Mouse (Mus musculus): ENCODE results near the gene Rbm20. TPM values are rescaled to one million over a fixed set of nuclear protein-coding genes. Genes with fewer than 3 reads are reported as not detected.

The Rbm20 gene
- total and polyA plus RNA-seq, 2 experiments from 2014 or later, result 0.86 to 1.9 TPM

GRCm38 (mm10) chr19:53751420-53752185 is 74.5 kb downstream of the Rbm20 start:
- DNase-seq (ENCODE audit: low spot score) (no peak), ATAC-seq (no peak)
- Histone ChIP-seq H3K27me3 (ENCODE audit: insufficient read depth, low read length) (no peaks in the 10 kb centered on the region), H3K9me3 (ENCODE audit: low read length) (no peaks in the 10 kb centered on the region), H3K9ac (replicated peaks; ENCODE audit: low read length) (no peak overlapping the region), H3K4me1 (ENCODE audit: insufficient read depth, low read length) (no peaks in the 10 kb centered on the region), H3K4me2 (ENCODE audit: low read depth, low read length) (no peak overlapping the region), H3K4me3 (ENCODE audit: low read length) (no peak overlapping the region), H3K27ac (no peak overlapping the region), H3K36me3 (ENCODE audit: insufficient read depth, low read length) (no peaks in the 10 kb centered on the region)
- 70% methylated on average over 22 of the region's 22 CpGs for WGBS
- no peak for TF ChIP-seq CTCF (IDR thresholded peaks at IDR 0.05; ENCODE audit: low read depth)

GRCm38 (mm10) chr19:53752993-53753392 is 75.9 kb downstream of the Rbm20 start:
- no peak overlapping the region for H3K4me3 ChIP-seq (ENCODE audit: low read length)
- no peak overlapping the region for H3K27ac ChIP-seq
- no peak overlapping the region for H3K9ac ChIP-seq (replicated peaks; ENCODE audit: low read length)
- DNase-seq (ENCODE audit: low spot score) (no peak), ATAC-seq (no peak)
- no peaks in the 10 kb centered on the region for H3K27me3 ChIP-seq (ENCODE audit: insufficient read depth, low read length)
- no peaks in the 10 kb centered on the region for H3K9me3 ChIP-seq (ENCODE audit: low read length)
- H3K4me2 ChIP-seq (ENCODE audit: low read depth, low read length), result no peak overlapping the region
- 59% methylated on average over 7 of the region's 7 CpGs for WGBS
- TF ChIP-seq CTCF (IDR thresholded peaks at IDR 0.05; ENCODE audit: low read depth), result peak; percentile 44
- H3K4me1 ChIP-seq (ENCODE audit: insufficient read depth, low read length), result no peaks in the 10 kb centered on the region
- H3K36me3 ChIP-seq (ENCODE audit: insufficient read depth, low read length), result no peaks in the 10 kb centered on the region

- no peaks in the 10 kb centered on the region for H3K27me3 ChIP-seq (ENCODE audit: insufficient read depth, low read length)
- H3K4me1 ChIP-seq (ENCODE audit: insufficient read depth, low read length), result no peaks in the 10 kb centered on the region
- 77% methylated on average over 7 of the region's 7 CpGs for WGBS
- H3K9me3 ChIP-seq (ENCODE audit: low read length), result no peaks in the 10 kb centered on the region
- no peak overlapping the region for H3K4me3 ChIP-seq (ENCODE audit: low read length)
- H3K4me2 ChIP-seq (ENCODE audit: low read depth, low read length), result no peak overlapping the region
- no peak for ATAC-seq
- no peak for TF ChIP-seq CTCF (IDR thresholded peaks at IDR 0.05; ENCODE audit: low read depth)
- H3K27ac ChIP-seq, result no peak overlapping the region
- DNase-seq (ENCODE audit: low spot score), result no peak
- H3K36me3 ChIP-seq (ENCODE audit: insufficient read depth, low read length), result no peaks in the 10 kb centered on the region
- no peak overlapping the region for H3K9ac ChIP-seq (replicated peaks; ENCODE audit: low read length)
These were observed 77.3 kb downstream of the Rbm20 start for GRCm38 (mm10) chr19:53754421-53754830.

GRCm38 (mm10) chr19:53755346-53755745 is 78.2 kb downstream of the Rbm20 start:
- ATAC-seq (no peak), DNase-seq (ENCODE audit: low spot score) (no peak)
- no peaks in the 10 kb centered on the region for H3K9me3 ChIP-seq (ENCODE audit: low read length)
- H3K9ac ChIP-seq (replicated peaks; ENCODE audit: low read length), result no peak overlapping the region
- no peak overlapping the region for H3K4me2 ChIP-seq (ENCODE audit: low read depth, low read length)
- H3K27me3 ChIP-seq (ENCODE audit: insufficient read depth, low read length), result no peaks in the 10 kb centered on the region
- TF ChIP-seq CTCF (IDR thresholded peaks at IDR 0.05; ENCODE audit: low read depth), result no peak
- 81% methylated on average over 5 of the region's 5 CpGs for WGBS
- H3K27ac ChIP-seq, result no peak overlapping the region
- no peaks in the 10 kb centered on the region for H3K4me1 ChIP-seq (ENCODE audit: insufficient read depth, low read length)
- H3K4me3 ChIP-seq (ENCODE audit: low read length), result no peak overlapping the region
- H3K36me3 ChIP-seq (ENCODE audit: insufficient read depth, low read length), result no peaks in the 10 kb centered on the region

- WGBS, result 88% methylated on average over 17 of the region's 17 CpGs
- H3K9me3 ChIP-seq (ENCODE audit: low read length), result no peaks in the 10 kb centered on the region
- no peak overlapping the region for H3K9ac ChIP-seq (replicated peaks; ENCODE audit: low read length)
These were observed 80.5 kb downstream of the Rbm20 start for GRCm38 (mm10) chr19:53757432-53758109.

GRCm38 (mm10) chr19:53758881-53759418 is 81.8 kb downstream of the Rbm20 start:
- Histone ChIP-seq H3K27me3 (ENCODE audit: insufficient read depth, low read length) (no peaks in the 10 kb centered on the region), H3K36me3 (ENCODE audit: insufficient read depth, low read length) (no peaks in the 10 kb centered on the region), H3K9me3 (ENCODE audit: low read length) (no peaks in the 10 kb centered on the region), H3K4me3 (ENCODE audit: low read length) (no peak overlapping the region), H3K27ac (no peak overlapping the region), H3K9ac (replicated peaks; ENCODE audit: low read length) (no peak overlapping the region), H3K4me2 (ENCODE audit: low read depth, low read length) (no peak overlapping the region), H3K4me1 (ENCODE audit: insufficient read depth, low read length) (no peaks in the 10 kb centered on the region)
- 78% methylated on average over 2 of the region's 2 CpGs for WGBS
- no peak for TF ChIP-seq CTCF (IDR thresholded peaks at IDR 0.05; ENCODE audit: low read depth)
- ATAC-seq (no peak), DNase-seq (ENCODE audit: low spot score) (no peak)

More at GRCm38 (mm10) chr19:53757432-53758109, 80.5 kb downstream of the Rbm20 start:
- Histone ChIP-seq H3K4me1 (ENCODE audit: insufficient read depth, low read length) (no peaks in the 10 kb centered on the region), H3K36me3 (ENCODE audit: insufficient read depth, low read length) (no peaks in the 10 kb centered on the region), H3K27me3 (ENCODE audit: insufficient read depth, low read length) (no peaks in the 10 kb centered on the region), H3K27ac (no peak overlapping the region), H3K4me2 (ENCODE audit: low read depth, low read length) (no peak overlapping the region), H3K4me3 (ENCODE audit: low read length) (no peak overlapping the region)
- ATAC-seq (no peak), DNase-seq (ENCODE audit: low spot score) (no peak)
- no peak for TF ChIP-seq CTCF (IDR thresholded peaks at IDR 0.05; ENCODE audit: low read depth)
